ENCODE assay signal across 15 mouse cellular contexts in the genomic region with DNA sequence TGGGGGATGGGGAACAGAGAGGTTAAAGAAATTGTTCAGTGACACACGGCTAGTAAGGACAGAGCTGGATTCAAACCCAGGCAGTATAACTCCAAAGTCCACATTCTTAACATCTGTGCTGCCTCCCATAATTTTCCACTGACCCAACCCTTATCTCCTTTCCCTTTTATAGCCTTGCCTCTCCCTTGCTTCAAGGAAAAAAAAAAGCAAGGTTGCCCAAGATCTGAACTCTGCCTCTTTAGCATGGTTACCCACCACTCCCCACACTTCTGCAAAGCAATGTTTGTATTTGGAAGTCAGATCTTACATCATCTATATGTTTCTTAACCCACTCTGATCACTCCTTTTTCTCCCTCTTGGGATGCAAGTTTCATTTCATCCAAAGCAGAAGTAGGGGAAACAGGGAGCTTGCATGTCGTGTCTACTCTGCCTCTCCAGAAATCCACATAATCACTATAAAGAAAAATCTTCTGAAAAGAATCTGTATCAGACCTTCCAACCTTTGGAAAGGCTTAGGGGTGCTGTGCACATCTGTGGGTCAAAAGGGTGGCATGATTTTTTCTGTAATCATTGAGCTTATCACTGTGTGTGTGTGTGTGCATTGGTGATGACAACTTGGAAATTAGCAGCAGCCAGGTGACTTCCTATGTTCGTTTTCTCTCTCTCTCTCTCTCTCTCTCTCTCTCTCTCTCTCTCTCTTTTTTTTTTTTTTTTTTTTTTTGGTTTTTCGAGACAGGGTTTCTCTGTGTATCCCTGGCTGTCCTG.
"Had no signal": no experiment of that assay in that cellular context is flagged by ENCODE, and none has a peak within 500 bp of the region (broad histone marks: within the 10 kb centered on the region; RNA-seq: fewer than 3 reads in every experiment).

No protein-coding gene starts in this region.

- H3K4me2 ChIP-seq: limb, embryonic 15.5 days; liver, embryonic 13.5 days; lung, embryonic 15.5 days; midbrain, embryonic 12.5 days had no signal

- H3K27ac ChIP-seq: kidney, postnatal 0 days; limb, embryonic 15.5 days; liver, embryonic 13.5 days; lung, embryonic 15.5 days; midbrain, embryonic 12.5 days had no signal

- DNase-seq: kidney, adult 11 months; kidney, adult 9 months; kidney, postnatal 36 days; liver, embryonic 13.5 days; liver, postnatal 0 days; lung, postnatal 36 days; right cerebral cortex, postnatal 25 days; thymus, adult 2 months; thymus, postnatal 36 days had no signal

- H3K9ac ChIP-seq: limb, embryonic 15.5 days; liver, embryonic 13.5 days; liver, postnatal 0 days; lung, embryonic 15.5 days; midbrain, embryonic 12.5 days had no signal

- H3K27me3 ChIP-seq: limb, embryonic 15.5 days; liver, embryonic 13.5 days; lung, embryonic 15.5 days; midbrain, embryonic 12.5 days had no signal

- H3K4me1 ChIP-seq: liver, embryonic 13.5 days; lung, embryonic 15.5 days; midbrain, embryonic 12.5 days had no signal

- H3K4me3 ChIP-seq: limb, embryonic 15.5 days; liver, embryonic 13.5 days; lung, embryonic 15.5 days; megakaryocyte, embryonic 14.5 days; midbrain, embryonic 12.5 days had no signal

- H3K36me3 ChIP-seq: limb, embryonic 15.5 days; liver, embryonic 13.5 days; lung, embryonic 15.5 days; midbrain, embryonic 12.5 days had no signal

- H3K9me3 ChIP-seq: limb, embryonic 15.5 days; liver, embryonic 13.5 days; lung, embryonic 15.5 days; megakaryocyte, embryonic 14.5 days; midbrain, embryonic 12.5 days had no signal

- ATAC-seq: liver, postnatal 0 days; midbrain, embryonic 16.5 days had no signal
